Mouse (Mus musculus) midbrain, embryonic 15.5 days (tissue): ENCODE results near the gene Pom121l2. TPM values are rescaled to one million over a fixed set of nuclear protein-coding genes. Genes with fewer than 3 reads are reported as not detected.
A peak's percentile ranks its signal among the peaks of the same experiment; 100 is the strongest.

Experiments used
- ATAC-seq: fragments of 200-750 bp; cut with Nextera tagmentation; replicated peaks from 2 replicates; pipeline ENCODE4 v1.8.0; 2017; ENCODE audit warnings: moderate TSS enrichment
- H3K27ac ChIP-seq: fragments of 300-500 bp; sonication (generic); 2 replicates; pipeline ENCODE4 v1.5.1; 2015; ENCODE audit warnings: mild to moderate bottlenecking, inconsistent platforms
- H3K27me3 ChIP-seq: fragments of 300-500 bp; sonication (generic); replicated peaks from 2 replicates; pipeline ENCODE4 v1.6.1; 2015; ENCODE audit warnings: inconsistent platforms
- H3K36me3 ChIP-seq: fragments of 300-500 bp; sonication (generic); replicated peaks from 2 replicates; pipeline ENCODE4 v1.6.1; 2015; ENCODE audit warnings: inconsistent platforms
- H3K4me1 ChIP-seq: fragments of 300-500 bp; sonication (generic); 2 replicates; pipeline ENCODE4 v1.6.1; 2015; ENCODE audit warnings: inconsistent platforms
- H3K4me2 ChIP-seq: fragments of 300-500 bp; sonication (generic); 2 replicates; pipeline ENCODE4 v1.6.1; 2015; ENCODE audit warnings: inconsistent platforms, mild to moderate bottlenecking, moderate library complexity
- H3K4me3 ChIP-seq: fragments of 300-500 bp; sonication (generic); 2 replicates; pipeline ENCODE4 v1.5.1; 2015; ENCODE audit warnings: mild to moderate bottlenecking, inconsistent platforms
- H3K9ac ChIP-seq: fragments of 300-500 bp; sonication (generic); 2 replicates; pipeline ENCODE4 v1.6.1; 2015; ENCODE audit warnings: mild to moderate bottlenecking, inconsistent platforms
- H3K9me3 ChIP-seq: fragments of 300-500 bp; sonication (generic); 2 replicates; pipeline ENCODE4 v1.6.1; 2016; ENCODE audit warnings: inconsistent platforms
- WGBS: fragments of 180-500 bp; shearing (Covaris S2); methylation state at CpG from one replicate; pipeline ENCODE4 v1.1.7; 2015; ENCODE audit warnings: mixed read lengths; 5-methylcytosine and 5-hydroxymethylcytosine counted together
- polyA plus RNA-seq: library from polyadenylated mRNA; unstranded; fragments of >200 nt; fragmentation: Nextera tagmentation; extraction: Ambion mirVana; gene quantifications from 2 replicates; pipeline ENCODE4 v1.2.1, GENCODE M21; 2015

The Pom121l2 gene
- polyA plus RNA-seq, 1 experiment from 2014 or later = not detected

DNA sequence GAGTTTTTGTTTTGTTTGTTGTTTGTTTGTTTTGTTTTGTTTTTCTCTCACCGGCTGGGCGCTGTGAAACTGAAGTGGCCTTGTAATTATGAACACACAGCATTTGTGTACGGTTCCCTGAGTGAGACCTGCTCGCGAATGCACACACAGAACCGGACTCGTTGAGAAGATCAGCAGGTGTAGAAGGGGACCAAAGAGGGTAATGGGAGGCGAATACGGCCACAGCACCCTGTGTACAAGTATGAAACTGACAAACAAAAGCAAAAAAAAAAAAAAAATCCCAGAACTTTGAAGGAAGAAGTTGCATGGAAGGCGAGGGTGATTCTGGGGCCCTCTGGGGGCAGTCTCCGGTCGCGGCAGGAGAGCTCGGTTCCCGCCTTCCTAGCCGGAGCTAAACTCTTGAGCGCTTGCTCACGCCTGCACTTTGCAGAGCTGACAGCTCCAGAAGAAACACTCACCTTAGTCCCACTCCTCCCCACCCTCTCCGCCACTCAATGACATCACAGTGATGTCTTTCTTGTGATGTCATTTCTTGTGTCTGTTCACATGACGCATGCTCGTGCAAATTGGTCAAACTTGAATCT, 14.4 kb downstream of the Pom121l2 start:
- 1% methylated on average over 21 of the region's 21 CpGs for WGBS
- H3K9me3 ChIP-seq = no peaks in the 10 kb centered on the region
- H3K9ac ChIP-seq = no peak overlapping the region
- H3K27ac ChIP-seq = no peak overlapping the region
- peaks cover 81% of the 10 kb centered on the region for H3K27me3 ChIP-seq
- H3K36me3 ChIP-seq = no peaks in the 10 kb centered on the region
- H3K4me2 ChIP-seq = peak overlapping the region; percentile 34
- peak; percentile 37; the same call in 1 of the 2 replicates for ATAC-seq
- H3K4me3 ChIP-seq = peak overlapping the region; percentile 20
- peaks cover 12% of the 10 kb centered on the region; the same call in 1 of the 2 replicates for H3K4me1 ChIP-seq

DNA sequence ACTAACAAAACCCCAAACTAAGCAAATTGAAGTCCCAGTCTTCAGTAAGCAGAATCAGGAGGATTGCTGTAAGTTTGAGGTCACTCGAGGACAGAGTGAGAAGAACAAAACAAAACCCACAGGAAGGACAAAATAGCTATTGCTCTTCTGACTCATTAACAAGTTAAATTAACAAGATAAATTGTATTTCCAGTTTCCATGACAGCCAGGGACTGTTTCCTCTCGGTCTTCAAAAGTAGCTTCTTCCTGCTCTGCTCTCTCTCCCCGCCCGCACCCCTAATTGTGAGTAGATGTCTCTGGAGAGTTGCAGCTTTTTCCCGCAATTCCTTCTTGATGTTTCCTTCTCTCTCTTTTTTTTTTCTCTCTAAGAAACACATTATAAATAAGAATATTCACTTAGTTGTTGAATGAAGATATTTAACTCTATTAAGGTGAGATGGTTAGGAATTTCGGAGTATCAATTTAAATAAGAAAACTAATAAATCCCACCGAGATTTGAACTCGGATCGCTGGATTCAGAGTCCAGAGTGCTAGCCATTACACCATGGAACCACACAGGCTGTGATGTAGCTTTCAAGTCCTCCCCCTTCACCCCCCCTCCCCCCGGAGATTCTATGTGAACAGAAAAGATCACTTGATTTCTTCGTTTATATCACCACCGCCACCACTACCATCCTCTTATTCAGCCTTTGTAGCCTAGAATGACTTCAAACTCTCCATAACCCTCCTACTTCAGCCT, 15.3 kb downstream of the Pom121l2 start:
- Histone ChIP-seq H3K4me2 (0 out of 2 replicates have a peak overlapping the region, but pooled peaks have one; percentile 6), H3K9ac (no peak overlapping the region), H3K27ac (no peak overlapping the region), H3K36me3 (no peaks in the 10 kb centered on the region), H3K27me3 (peaks cover 87% of the 10 kb centered on the region), H3K4me3 (peak overlapping the region; percentile 20; the same call in 1 of the 2 replicates), H3K9me3 (no peaks in the 10 kb centered on the region), H3K4me1 (peaks cover 12% of the 10 kb centered on the region; the same call in 1 of the 2 replicates)
- WGBS = 4% methylated on average over 12 of the region's 12 CpGs
- no peak for ATAC-seq

- ATAC-seq = no peak
- H3K4me3 ChIP-seq = no peak overlapping the region
- H3K9ac ChIP-seq = no peak overlapping the region
- H3K4me1 ChIP-seq = peaks cover 12% of the 10 kb centered on the region; the same call in 1 of the 2 replicates
- no peaks in the 10 kb centered on the region for H3K36me3 ChIP-seq
- peaks cover 87% of the 10 kb centered on the region for H3K27me3 ChIP-seq
- H3K9me3 ChIP-seq = no peaks in the 10 kb centered on the region
- WGBS = 1% methylated on average over 13 of the region's 13 CpGs
- H3K4me2 ChIP-seq = peak overlapping the region; percentile 6; the same call in 1 of the 2 replicates
- no peak overlapping the region for H3K27ac ChIP-seq
Measured at GRCm38 (mm10) chr13:21996840-21997185, 15.8 kb downstream of the Pom121l2 start.

- H3K27ac ChIP-seq = no peak overlapping the region
- H3K4me3 ChIP-seq = no peak overlapping the region
- no peak overlapping the region for H3K9ac ChIP-seq
- WGBS = 1% methylated on average over 21 of the region's 21 CpGs
- H3K36me3 ChIP-seq = no peaks in the 10 kb centered on the region
- no peak for ATAC-seq
- peak overlapping the region; percentile 6; the same call in 1 of the 2 replicates for H3K4me2 ChIP-seq
- H3K27me3 ChIP-seq = peaks cover 90% of the 10 kb centered on the region
- no peaks in the 10 kb centered on the region for H3K9me3 ChIP-seq
- H3K4me1 ChIP-seq = peaks cover 12% of the 10 kb centered on the region; the same call in 1 of the 2 replicates
Measured at GRCm38 (mm10) chr13:21997201-21997820, 16.3 kb downstream of the Pom121l2 start.

DNA sequence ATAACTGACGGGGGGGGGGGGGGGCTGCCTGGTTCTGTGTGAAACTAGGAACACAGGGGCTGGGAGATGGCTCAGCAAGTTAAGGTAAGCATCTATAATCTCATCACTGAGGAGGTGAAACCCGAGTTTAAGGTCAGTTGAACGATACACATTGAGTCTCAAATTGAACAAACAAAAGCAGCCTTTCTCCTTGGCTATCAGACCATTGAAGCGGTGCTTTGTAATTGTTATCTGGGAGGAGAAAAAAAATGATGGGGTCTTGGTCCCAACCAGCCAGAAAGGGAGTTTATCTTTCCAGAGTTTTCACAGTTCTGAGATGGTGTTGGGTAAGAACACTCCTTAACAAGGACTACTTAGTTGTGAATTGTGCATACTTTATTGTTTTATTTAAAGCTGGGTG, 16.8 kb downstream of the Pom121l2 start:
- Histone ChIP-seq H3K27ac (no peak overlapping the region), H3K9ac (no peak overlapping the region), H3K9me3 (no peaks in the 10 kb centered on the region), H3K4me3 (no peak overlapping the region), H3K4me1 (peaks cover 12% of the 10 kb centered on the region; the same call in 1 of the 2 replicates), H3K4me2 (no peak overlapping the region), H3K27me3 (peaks cover 92% of the 10 kb centered on the region), H3K36me3 (no peaks in the 10 kb centered on the region)
- ATAC-seq = no peak
- WGBS = 9% methylated on average over 4 of the region's 4 CpGs

- ATAC-seq = no peak
- 17% methylated on average over 3 of the region's 3 CpGs for WGBS
Measured at GRCm38 (mm10) chr13:21998412-21998811, 17.4 kb downstream of the Pom121l2 start.

DNA sequence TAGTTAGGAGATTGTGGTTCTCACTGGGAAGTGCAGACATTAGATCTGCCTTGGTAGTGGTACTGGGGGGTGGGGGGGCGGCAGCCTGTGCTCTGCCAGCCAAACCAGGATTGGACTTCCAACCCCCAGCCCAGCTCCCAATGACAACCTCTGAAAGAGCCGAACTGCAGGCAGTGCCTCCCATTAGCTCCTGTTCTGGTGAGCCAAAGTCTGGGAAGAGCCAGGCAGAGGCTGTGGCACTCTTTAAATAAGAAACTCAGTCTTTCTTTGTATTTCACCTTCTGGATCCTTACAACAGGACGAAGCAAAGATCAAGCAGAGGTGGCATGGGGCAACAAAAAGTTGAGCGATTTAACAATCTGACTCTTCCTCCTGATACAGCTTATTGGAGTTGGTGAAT, 18.2 kb downstream of the Pom121l2 start:
- Histone ChIP-seq H3K4me1 (peaks cover 12% of the 10 kb centered on the region; the same call in 1 of the 2 replicates), H3K4me2 (no peak overlapping the region), H3K27me3 (peaks cover 95% of the 10 kb centered on the region), H3K9ac (no peak overlapping the region), H3K9me3 (no peaks in the 10 kb centered on the region), H3K27ac (no peak overlapping the region), H3K36me3 (no peaks in the 10 kb centered on the region), H3K4me3 (no peak overlapping the region)
- no peak for ATAC-seq
- WGBS = 36% methylated on average over 4 of the region's 4 CpGs

More at GRCm38 (mm10) chr13:21998412-21998811, 17.4 kb downstream of the Pom121l2 start:
- Histone ChIP-seq H3K27me3 (peaks cover 95% of the 10 kb centered on the region), H3K4me2 (no peak overlapping the region), H3K4me3 (no peak overlapping the region), H3K4me1 (peaks cover 12% of the 10 kb centered on the region; the same call in 1 of the 2 replicates), H3K27ac (no peak overlapping the region), H3K9me3 (no peaks in the 10 kb centered on the region), H3K36me3 (no peaks in the 10 kb centered on the region), H3K9ac (no peak overlapping the region)

DNA sequence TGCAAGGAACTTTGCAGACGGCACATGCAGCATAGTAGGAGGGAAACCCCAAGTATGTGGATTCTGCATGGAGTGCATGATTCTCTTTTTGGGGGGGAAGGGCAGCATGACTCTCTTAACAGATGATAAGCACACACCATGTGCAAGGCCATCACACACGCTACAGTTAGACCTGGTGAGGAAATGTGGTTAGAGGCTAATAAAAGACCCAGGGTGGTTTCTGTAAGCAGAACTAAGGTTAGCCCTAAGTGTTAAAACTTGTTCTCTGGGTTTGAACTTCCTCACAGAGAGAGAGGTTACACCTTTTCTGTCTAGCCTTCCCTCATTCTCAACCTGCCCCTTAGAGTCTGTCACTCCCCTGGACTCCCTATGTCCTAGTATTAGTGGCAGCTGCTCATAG, 20.4 kb downstream of the Pom121l2 start:
- H3K4me1 ChIP-seq = peaks cover 14% of the 10 kb centered on the region
- no peak overlapping the region for H3K4me2 ChIP-seq
- no peaks in the 10 kb centered on the region for H3K36me3 ChIP-seq
- 53% methylated on average over 2 of the region's 2 CpGs for WGBS
- no peak for ATAC-seq
- H3K9me3 ChIP-seq = no peaks in the 10 kb centered on the region
- no peak overlapping the region for H3K27ac ChIP-seq
- peaks cover 99% of the 10 kb centered on the region for H3K27me3 ChIP-seq
- no peak overlapping the region for H3K9ac ChIP-seq
- no peak overlapping the region for H3K4me3 ChIP-seq

GRCm38 (mm10) chr13:22001823-22002222, 20.8 kb downstream of the Pom121l2 start:
- 39% methylated on average over 5 of the region's 5 CpGs for WGBS
- Histone ChIP-seq H3K4me3 (no peak overlapping the region), H3K27me3 (peaks cover 99% of the 10 kb centered on the region), H3K9ac (no peak overlapping the region), H3K4me2 (no peak overlapping the region), H3K27ac (no peak overlapping the region), H3K4me1 (peaks cover 19% of the 10 kb centered on the region), H3K9me3 (no peaks in the 10 kb centered on the region), H3K36me3 (no peaks in the 10 kb centered on the region)
- no peak for ATAC-seq

DNA sequence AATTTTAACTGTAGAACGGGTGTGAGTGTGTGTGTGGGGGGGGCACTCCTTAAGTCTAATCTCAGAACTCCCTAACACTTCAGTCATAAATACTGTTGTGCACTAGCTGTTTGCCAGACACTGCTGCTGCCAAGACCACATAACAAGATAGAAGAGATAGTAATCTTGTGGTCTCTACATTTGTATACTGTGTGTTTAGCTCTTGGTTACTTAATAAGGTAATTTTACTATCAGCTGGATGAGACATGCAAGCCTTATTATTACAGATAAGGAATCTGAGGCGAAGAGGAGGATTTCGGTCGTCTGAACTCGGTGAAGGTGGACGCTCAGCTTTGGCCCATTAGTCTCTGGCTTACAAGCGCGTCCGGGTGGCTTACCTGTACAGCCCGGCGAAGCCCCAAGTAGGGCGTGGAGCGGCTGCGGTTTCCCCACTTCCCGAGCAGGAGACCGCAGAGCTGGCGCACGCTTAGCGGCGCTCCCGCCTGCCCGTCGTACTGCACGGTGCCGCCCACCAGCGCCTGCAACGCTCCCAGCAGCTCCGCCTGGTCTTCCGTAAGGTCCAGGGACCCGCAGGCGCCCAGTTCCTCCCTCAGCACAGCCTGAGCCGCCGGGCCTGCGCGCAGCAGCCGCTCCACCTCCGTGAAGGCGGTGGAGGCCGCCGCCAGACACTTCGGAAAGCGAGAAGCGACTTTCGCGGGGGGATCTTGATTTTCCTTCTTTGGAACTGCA, 24.8 kb downstream of the Pom121l2 start:
- H3K4me1 ChIP-seq = peaks cover 19% of the 10 kb centered on the region
- peak overlapping the region; percentile 39 for H3K4me3 ChIP-seq
- peak overlapping the region; percentile 35 for H3K9ac ChIP-seq
- ATAC-seq = peak; percentile 84
- under 1% methylated on average over 45 of the region's 45 CpGs for WGBS
- H3K36me3 ChIP-seq = no peaks in the 10 kb centered on the region
- no peaks in the 10 kb centered on the region for H3K9me3 ChIP-seq
- no peak overlapping the region for H3K27ac ChIP-seq
- peak overlapping the region; percentile 75 for H3K4me2 ChIP-seq
- H3K27me3 ChIP-seq = peaks cover 99% of the 10 kb centered on the region

GRCm38 (mm10) chr13:22006334-22007120, 25.5 kb downstream of the Pom121l2 start:
- Histone ChIP-seq H3K9ac (peak overlapping the region; percentile 35), H3K27ac (no peak overlapping the region), H3K36me3 (no peaks in the 10 kb centered on the region), H3K4me3 (peak overlapping the region; percentile 39), H3K4me2 (peak overlapping the region; percentile 75), H3K4me1 (peaks cover 19% of the 10 kb centered on the region), H3K9me3 (no peaks in the 10 kb centered on the region), H3K27me3 (peaks cover 97% of the 10 kb centered on the region)
- peak; percentile 55 for ATAC-seq
- WGBS = 0% methylated on average over 38 of the region's 38 CpGs
